In genomic region chr11:113382674-113383571, GRCm38 (mm10) we compare ENCODE assay signal across 14 mouse cellular contexts.
DNase-seq lines count a peak whose midpoint lies in the region; ATAC-seq and TF ChIP-seq lines count a peak whose summit lies in the region.
"Had no signal": no experiment of that assay in that cellular context is flagged by ENCODE, and none has a peak within 500 bp of the region (broad histone marks: within the 10 kb centered on the region; RNA-seq: fewer than 3 reads in every experiment).

No protein-coding gene starts in this region.

- H3K4me2 ChIP-seq in hindbrain, embryonic 16.5 days (ENCODE audit: low read length): no peak overlapping the region
- no peak overlapping the region for H3K4me2 ChIP-seq in hindbrain, embryonic 13.5 days
- H3K4me2 ChIP-seq in liver, postnatal 0 days (ENCODE audit: low read depth, low read length): no peak overlapping the region

- H3K4me1 ChIP-seq in hindbrain, embryonic 10.5 days (replicated peaks): peaks cover 38% of the 10 kb centered on the region
- peaks cover 2% of the 10 kb centered on the region; the same call in 1 of the 2 replicates for H3K4me1 ChIP-seq in hindbrain, embryonic 16.5 days (ENCODE audit: control insufficient read depth, insufficient read depth, low read depth, low read length)
- peaks cover 25% of the 10 kb centered on the region for H3K4me1 ChIP-seq in hindbrain, embryonic 13.5 days (replicated peaks)
- H3K4me1 ChIP-seq in liver, postnatal 0 days (ENCODE audit: insufficient read depth): no peaks in the 10 kb centered on the region

- no peak for ATAC-seq in hindbrain, embryonic 16.5 days
- no peak for ATAC-seq in hindbrain, embryonic 13.5 days (ENCODE audit: low FRiP score)
- no peak for ATAC-seq in liver, postnatal 0 days

- no peak overlapping the region for H3K4me3 ChIP-seq in hindbrain, embryonic 10.5 days
- H3K4me3 ChIP-seq in hindbrain, embryonic 16.5 days (ENCODE audit: low read length): no peak overlapping the region
- no peak overlapping the region for H3K4me3 ChIP-seq in hindbrain, embryonic 13.5 days
- no peak overlapping the region for H3K4me3 ChIP-seq in liver, postnatal 0 days (ENCODE audit: low read depth, low read length)
- H3K4me3 ChIP-seq: erythroblast, embryonic 14.5 days had no signal

- H3K27me3 ChIP-seq in hindbrain, embryonic 10.5 days (ENCODE audit: insufficient read depth, poor library complexity, severe bottlenecking): no peaks in the 10 kb centered on the region
- H3K27me3 ChIP-seq in hindbrain, embryonic 16.5 days (replicated peaks; ENCODE audit: control insufficient read depth, insufficient read depth, low read length): no peaks in the 10 kb centered on the region
- no peaks in the 10 kb centered on the region for H3K27me3 ChIP-seq in hindbrain, embryonic 13.5 days
- no peaks in the 10 kb centered on the region for H3K27me3 ChIP-seq in splenic B cell, adult 2 months (ENCODE audit: control insufficient read depth, insufficient read depth, low read length, poor library complexity, severe bottlenecking)
- H3K27me3 ChIP-seq in liver, postnatal 0 days (ENCODE audit: insufficient read depth, low read length): no peaks in the 10 kb centered on the region

- TF ChIP-seq EP300 in liver, postnatal 0 days (IDR thresholded peaks at IDR 0.05; ENCODE audit: low read depth): no peak

- 27% methylated on average over 10 of the region's 10 CpGs for WGBS in hindbrain, embryonic 10.5 days
- 26% methylated on average over 10 of the region's 10 CpGs for WGBS in hindbrain, embryonic 16.5 days
- 24% methylated on average over 10 of the region's 10 CpGs for WGBS in hindbrain, embryonic 13.5 days
- WGBS in liver, postnatal 0 days (ENCODE audit: insufficient replicate concordance): 57% methylated on average over 10 of the region's 10 CpGs

- H3K9me3 ChIP-seq in hindbrain, embryonic 10.5 days: no peaks in the 10 kb centered on the region
- no peaks in the 10 kb centered on the region for H3K9me3 ChIP-seq in hindbrain, embryonic 16.5 days (ENCODE audit: control insufficient read depth, low read length)
- no peaks in the 10 kb centered on the region for H3K9me3 ChIP-seq in hindbrain, embryonic 13.5 days
- no peaks in the 10 kb centered on the region for H3K9me3 ChIP-seq in liver, postnatal 0 days (ENCODE audit: low read length)

- H3K27ac ChIP-seq in hindbrain, embryonic 10.5 days: peak overlapping the region; percentile 35
- no peak overlapping the region for H3K27ac ChIP-seq in hindbrain, embryonic 16.5 days (ENCODE audit: low read depth, low read length)
- 0 out of 2 replicates have a peak overlapping the region, but pooled peaks have one; percentile 6 for H3K27ac ChIP-seq in hindbrain, embryonic 13.5 days
- H3K27ac ChIP-seq in liver, postnatal 0 days (ENCODE audit: low read depth): no peak overlapping the region
- H3K27ac ChIP-seq: liver, embryonic 14.5 days had no signal

- no peak overlapping the region for H3K9ac ChIP-seq in hindbrain, embryonic 16.5 days (ENCODE audit: low read depth, low read length)
- no peak overlapping the region for H3K9ac ChIP-seq in hindbrain, embryonic 13.5 days
- H3K9ac ChIP-seq in liver, postnatal 0 days (replicated peaks): no peak overlapping the region
- H3K9ac ChIP-seq: liver, embryonic 14.5 days had no signal

- no peak for TF ChIP-seq CTCF in liver, postnatal 0 days (IDR thresholded peaks at IDR 0.05; ENCODE audit: low read depth)

- no peaks in the 10 kb centered on the region for H3K36me3 ChIP-seq in hindbrain, embryonic 10.5 days
- H3K36me3 ChIP-seq in hindbrain, embryonic 16.5 days (ENCODE audit: control insufficient read depth, insufficient read depth, low read length): no peaks in the 10 kb centered on the region
- no peaks in the 10 kb centered on the region for H3K36me3 ChIP-seq in hindbrain, embryonic 13.5 days
- no peaks in the 10 kb centered on the region for H3K36me3 ChIP-seq in splenic B cell, adult 2 months (ENCODE audit: control insufficient read depth, insufficient read depth, low read length, poor library complexity, severe bottlenecking)
- no peaks in the 10 kb centered on the region for H3K36me3 ChIP-seq in liver, postnatal 0 days (replicated peaks; ENCODE audit: insufficient read depth, low read length)

- DNase-seq in hindbrain, embryonic 10.5 days (ENCODE audit: low spot score): peak; percentile 45
- peak; percentile 52 for DNase-seq in thymus, postnatal 0 days (ENCODE audit: low spot score)
- DNase-seq in thymus, adult 18-20 months: no peak
- DNase-seq in splenic B cell, adult 2 months (ENCODE audit: low read depth, low spot score): peak; percentile 4
- no peak for DNase-seq in heart, adult 8-10 months (ENCODE audit: low spot score)
- DNase-seq in liver, postnatal 0 days: no peak
- DNase-seq: cerebellum, postnatal 25 days; heart, postnatal 10 days; kidney, adult 18-20 months; lung, postnatal 4 days had no signal

Comparison
In these comparisons a context has a peak if more than half of its experiments do, and no peak if none do; other contexts are left out.
1. DNase-seq: peak in hindbrain, embryonic 10.5 days (single experiment), thymus, postnatal 0 days (single experiment) and splenic B cell, adult 2 months (single experiment); none in thymus, adult 18-20 months (0 of 2), heart, adult 8-10 months (single experiment) and liver, postnatal 0 days (single experiment).
2. H3K27ac ChIP-seq: peak in hindbrain, embryonic 10.5 days (single experiment) and hindbrain, embryonic 13.5 days (single experiment); none in hindbrain, embryonic 16.5 days (single experiment) and liver, postnatal 0 days (single experiment).